Mouse (Mus musculus): ENCODE measurements around the gene Ociad1.
"Not testable (repeated sequence)": the region's sequence is repeated elsewhere in the genome, so short reads cannot be mapped to it uniquely, and the experiment has no call there.

Ociad1 gene

GRCm38 (mm10) chr5:73284046-73284445, 8.5 kb upstream of the Ociad1 start:
- no peak for DNase-seq (ENCODE audit: low read depth, low spot score)

DNA sequence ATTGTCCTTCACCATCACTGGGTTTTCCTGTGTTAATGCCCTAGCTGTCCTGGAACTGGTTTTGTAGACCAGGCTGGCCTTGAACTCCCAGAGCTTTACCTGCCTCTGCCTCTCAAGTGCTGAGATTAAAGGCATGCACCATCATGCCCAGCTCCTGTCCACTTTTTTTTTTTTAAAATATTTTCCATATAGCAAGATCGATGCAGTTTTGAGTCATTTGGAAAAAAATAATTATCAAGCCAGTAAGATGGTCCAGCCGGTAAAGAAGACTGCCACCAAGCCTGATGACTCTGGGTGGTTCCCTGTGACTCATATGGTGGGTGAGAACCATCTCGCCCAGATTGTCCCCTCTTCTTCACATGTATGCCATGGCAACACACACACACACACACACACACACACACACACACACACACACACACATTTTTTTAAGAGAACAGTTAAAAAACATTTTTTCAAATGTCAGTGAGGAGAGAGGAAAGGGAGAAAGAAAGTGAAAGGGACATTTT, 7.1 kb upstream of the Ociad1 start:
- DNase-seq (ENCODE audit: low read depth, low spot score) = no peak

DNA sequence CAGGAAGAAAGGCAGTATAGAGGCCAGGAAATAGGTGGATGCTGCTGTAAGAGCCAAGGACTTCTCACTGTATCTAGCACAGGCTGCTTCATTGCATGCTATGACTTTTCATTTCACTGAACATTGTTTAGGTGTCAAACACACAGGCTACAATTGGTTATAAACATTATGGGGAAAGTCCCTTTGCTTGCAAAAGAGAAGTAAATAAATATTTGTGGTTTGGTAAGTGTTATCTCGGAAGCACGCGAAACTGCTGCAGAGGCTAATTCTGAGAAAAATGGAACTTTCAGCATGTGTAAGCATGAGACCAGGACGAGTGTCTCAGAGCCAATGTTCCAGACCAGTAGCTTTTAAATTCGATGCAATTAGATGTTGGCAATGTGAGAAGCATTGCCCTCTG, 6.0 kb upstream of the Ociad1 start:
- DNase-seq (ENCODE audit: low read depth, low spot score) = no peak

DNA sequence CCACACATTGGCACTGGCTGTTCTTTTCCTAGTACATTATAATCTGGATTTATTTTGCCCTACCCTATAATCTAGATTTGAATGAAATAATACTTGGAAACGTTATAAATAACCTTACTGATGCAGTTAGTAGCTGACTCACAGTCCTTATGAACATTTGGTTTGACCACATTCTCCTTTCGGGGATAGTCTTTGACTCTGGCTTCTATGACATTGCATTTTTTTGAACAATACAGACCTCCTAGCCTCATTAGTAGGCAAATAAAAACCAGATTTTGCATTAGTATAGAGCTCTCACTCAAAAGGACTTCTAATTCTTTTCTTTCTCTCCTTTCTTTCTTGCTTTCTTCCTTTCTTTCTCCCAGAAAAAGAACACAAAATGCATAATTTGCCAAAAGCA, 2.7 kb upstream of the Ociad1 start:
- no peak for DNase-seq (ENCODE audit: low read depth, low spot score)

- DNase-seq (ENCODE audit: low read depth, low spot score) = no peak
These were observed 859 bp downstream of the Ociad1 start for GRCm38 (mm10) chr5:73293458-73293827.

DNA sequence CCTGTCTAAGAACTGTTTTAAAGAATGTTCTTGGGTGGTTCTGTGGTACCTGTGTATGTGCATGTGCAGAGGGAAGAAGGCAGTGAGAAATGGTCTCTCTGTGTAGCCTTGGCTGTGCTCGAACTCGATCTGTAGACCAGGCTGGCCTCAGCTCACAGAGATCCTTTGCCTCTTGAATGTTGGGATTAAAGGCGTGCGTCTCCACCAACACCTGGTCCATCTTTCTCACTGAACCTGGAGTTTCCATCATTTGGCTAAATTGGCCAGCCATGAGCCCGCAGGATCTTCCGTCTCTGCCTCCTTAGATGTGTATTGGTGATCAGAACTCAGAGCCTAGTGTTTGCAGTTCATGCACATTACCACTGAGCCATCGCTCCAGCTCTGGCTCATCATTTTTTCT, 2.4 kb downstream of the Ociad1 start:
- no peak for DNase-seq (ENCODE audit: low read depth, low spot score)

- DNase-seq (ENCODE audit: low read depth, low spot score) = no peak
These were observed 3.3 kb downstream of the Ociad1 start for GRCm38 (mm10) chr5:73295916-73296315.

- no peak for DNase-seq (ENCODE audit: low read depth, low spot score)
These were observed 9.2 kb downstream of the Ociad1 start for GRCm38 (mm10) chr5:73301601-73302307.

DNA sequence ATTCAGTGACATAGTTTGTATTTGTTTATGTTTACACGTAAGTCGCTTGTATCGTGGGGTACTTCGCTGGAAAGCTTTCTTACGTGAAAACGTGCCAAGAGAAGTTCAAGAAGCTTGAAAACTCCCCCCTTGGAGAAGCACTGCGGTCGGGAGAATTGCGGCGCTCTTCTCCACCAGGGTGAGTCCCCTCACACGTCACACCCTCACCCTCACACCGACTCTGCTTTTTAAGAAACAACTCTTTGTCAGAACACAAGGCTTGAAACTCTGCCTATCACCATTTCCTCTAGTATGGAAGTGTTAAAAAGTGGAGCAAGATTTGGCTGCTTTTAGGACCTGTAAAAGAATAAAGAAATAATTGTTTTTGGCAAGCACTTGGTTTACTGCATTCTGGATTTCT, 11.9 kb downstream of the Ociad1 start:
- no peak for DNase-seq (ENCODE audit: low read depth, low spot score)

- DNase-seq (ENCODE audit: low read depth, low spot score) = no peak
These were observed 13.9 kb downstream of the Ociad1 start for GRCm38 (mm10) chr5:73306486-73306885.

DNA sequence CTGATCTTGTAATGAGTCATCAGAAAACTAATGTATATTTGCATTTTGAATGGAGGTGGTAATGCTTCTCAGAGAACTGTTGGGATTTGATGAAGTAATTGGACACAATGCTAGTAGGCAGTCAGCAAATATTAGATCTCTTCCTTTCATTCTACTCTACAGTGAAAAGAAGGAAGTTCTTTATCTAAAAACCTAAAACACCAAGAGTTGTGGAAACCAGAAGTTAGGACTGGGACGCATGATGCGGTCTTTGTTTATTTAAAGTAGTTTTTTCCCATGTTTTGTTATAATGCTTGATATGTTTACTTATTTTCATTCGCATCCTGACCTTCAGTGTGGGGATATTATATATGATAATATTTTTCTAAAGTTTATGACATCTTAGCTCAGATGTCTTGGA, 14.7 kb downstream of the Ociad1 start:
- DNase-seq (ENCODE audit: low read depth, low spot score) = no peak

- DNase-seq (ENCODE audit: low read depth, low spot score) = no peak
These were observed 16.9 kb downstream of the Ociad1 start for GRCm38 (mm10) chr5:73309496-73309895.

DNA sequence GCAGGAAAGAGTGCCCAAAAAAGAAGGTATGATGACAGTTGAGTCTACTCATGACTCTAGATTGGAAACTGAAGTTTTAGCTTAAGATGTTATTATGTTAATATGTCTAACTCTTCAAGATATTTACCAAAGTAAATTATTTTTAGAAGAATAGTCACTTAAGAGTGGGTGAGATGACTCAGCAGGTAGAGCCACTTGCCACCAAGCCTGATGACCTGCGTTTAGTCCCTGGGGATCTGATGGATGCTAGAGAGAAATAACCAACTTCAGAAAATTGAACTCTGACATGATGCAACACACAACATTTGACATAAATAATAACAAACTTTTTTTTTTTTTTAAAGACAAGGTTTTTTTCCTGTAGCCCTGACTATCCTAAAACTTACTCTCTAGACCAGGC, 17.8 kb downstream of the Ociad1 start:
- no peak for DNase-seq (ENCODE audit: low read depth, low spot score)

DNA sequence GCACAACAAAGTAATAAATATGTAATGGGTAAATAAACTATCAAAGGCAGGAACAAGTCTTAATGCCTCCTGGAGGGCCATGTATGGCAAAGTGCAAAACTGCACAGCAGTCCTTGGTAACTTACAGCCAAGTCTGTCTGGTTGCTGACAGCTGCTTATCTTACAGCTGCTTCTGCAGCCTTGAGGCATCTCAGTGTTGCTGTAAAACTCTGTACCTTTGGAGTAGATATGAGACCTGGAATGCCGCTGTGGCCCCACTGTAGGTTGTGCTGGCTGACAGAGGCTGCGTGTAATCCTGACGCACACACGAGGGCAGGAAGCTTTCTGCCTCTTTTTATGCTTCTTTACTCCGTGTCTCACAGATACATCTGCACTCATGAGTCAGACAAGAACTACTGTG, 18.9 kb downstream of the Ociad1 start:
- no peak for DNase-seq (ENCODE audit: low read depth, low spot score)

DNA sequence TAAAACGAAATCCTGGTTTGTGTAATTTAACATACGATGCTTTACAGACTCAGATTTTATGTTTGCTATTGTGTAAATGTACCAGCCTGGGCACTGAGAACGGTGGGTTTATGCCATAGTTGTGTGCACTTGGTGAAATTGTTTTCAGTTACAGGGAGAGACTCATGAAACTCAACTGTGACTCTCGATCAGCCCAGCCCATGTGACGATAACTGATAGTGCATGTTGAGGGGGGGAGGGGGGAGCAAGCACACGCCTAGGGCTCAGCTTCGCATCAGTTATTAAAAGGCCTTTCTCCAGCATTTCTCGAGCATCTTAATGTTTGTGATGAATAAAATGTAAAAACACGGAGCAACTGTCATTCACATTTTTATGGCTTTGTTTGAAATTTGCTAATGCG, 21.0 kb downstream of the Ociad1 start:
- DNase-seq (ENCODE audit: low read depth, low spot score) = no peak

DNA sequence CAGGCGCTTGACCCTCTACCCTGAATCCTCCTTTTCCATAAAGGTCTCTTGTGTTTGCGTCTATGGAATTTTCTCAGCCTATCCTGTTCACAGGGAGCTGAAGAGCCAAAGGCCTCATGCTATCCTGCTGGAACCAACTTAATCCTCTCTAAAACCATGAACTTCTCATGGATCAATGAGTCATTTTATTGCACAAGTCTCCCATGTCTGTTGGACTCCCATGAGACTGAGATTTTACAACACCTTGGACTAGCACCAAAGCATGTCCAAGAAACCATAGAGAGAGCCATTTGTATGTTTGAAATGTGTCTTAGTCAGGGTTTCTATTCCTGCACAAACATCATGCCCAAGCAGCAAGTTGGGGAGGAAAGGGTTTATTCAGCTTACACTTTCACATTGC, 22.1 kb downstream of the Ociad1 start:
- no peak for DNase-seq (ENCODE audit: low read depth, low spot score)

DNA sequence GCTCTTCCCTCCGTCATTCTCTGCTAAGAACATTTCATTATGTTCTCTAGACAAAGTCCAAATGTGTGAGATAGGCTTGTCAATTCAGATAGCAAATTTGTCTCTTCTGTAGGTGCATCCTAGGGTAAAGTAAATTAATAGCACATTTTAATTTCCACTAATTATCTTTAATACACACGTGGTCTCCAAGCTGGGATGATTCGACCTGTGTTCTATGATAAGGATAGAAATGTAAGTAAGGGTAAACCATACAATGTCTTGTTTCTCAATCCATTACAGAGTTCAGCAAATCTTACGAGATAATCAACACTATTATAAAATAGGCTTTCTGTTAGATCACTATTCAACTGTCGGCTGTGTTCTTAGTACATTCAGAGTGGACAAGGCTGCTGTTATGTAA, 26.7 kb downstream of the Ociad1 start:
- DNase-seq (ENCODE audit: low read depth, low spot score) = no peak

GRCm38 (mm10) chr5:73322684-73323083, 30.1 kb downstream of the Ociad1 start:
- not testable (repeated sequence) for DNase-seq (ENCODE audit: low read depth, low spot score)

GRCm38 (mm10) chr5:73323602-73324001, 31.0 kb downstream of the Ociad1 start:
- no peak for DNase-seq (ENCODE audit: low read depth, low spot score)

DNA sequence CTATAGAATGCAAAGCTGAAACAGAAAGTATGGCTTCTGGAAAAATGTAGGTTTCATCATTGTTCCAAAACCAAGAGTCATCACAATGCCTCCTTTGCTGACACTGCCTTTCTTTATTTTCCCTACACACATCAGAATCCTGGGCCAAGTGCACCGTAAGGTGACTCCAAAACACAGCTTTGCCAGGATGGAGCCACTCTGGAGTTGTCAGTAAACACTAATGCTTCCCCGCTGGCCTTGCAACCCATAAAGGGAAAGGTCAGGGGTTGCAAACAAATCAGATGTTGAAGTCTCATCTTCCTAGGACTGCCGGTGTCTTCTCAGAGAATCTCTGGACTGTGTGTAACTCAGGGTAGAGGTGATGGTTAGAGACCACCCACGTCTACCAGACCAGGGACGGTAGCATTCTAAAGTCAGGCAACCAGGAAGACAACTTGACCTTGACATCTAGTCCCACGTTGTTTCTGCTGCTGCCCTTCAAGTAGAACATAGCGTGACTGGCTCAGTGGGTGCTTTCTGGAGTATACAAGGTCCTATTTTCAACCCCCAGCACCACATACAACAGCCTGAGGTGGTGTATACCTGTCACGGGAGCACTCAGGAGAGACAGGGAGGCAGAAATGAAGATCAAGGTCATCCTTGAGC, 32.1 kb downstream of the Ociad1 start:
- DNase-seq (ENCODE audit: low read depth, low spot score) = no peak

DNA sequence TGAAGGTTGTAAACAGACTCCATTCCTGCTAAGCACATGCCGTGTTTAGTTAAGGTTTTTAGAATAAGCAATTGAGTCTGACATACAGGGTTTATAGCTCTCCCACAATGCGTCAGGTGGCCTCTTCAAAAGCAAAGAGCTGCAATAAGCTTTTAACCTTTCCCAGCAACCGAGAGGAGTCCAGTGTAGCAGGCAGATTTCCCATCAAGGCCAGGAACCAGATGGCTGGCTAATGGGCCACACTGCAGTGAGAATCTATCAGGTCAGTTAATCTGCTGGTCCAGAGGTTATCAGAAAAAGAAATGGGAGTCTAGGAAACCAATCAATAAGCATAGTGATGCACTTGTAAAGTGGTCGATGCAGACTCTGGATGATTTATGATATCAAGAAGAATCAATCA, 38.4 kb downstream of the Ociad1 start:
- no peak for DNase-seq (ENCODE audit: low read depth, low spot score)

DNA sequence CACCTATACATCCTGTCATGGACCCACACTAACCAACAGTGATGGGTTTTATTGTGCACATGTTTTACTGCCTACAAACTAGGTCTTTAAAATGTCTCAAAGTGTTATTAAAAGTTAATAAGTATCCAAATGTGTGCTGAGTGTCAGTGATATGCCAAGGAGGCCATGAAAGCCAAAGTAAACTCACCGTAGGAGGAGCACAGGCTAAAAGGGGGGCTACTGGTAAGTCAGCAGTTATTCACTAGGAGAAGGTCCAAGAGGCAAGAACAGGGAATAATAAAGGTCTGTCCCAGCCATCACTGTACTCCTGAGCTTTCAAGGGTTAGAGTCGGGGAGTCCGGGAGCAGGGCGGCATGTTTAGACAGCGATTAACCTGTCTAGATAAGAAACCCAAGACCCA, 43.9 kb downstream of the Ociad1 start:
- DNase-seq (ENCODE audit: low read depth, low spot score) = no peak
